9 mouse cellular contexts compared by ENCODE assay signal in genomic region chr15:91702991-91703715, GRCm38 (mm10). TPM values are rescaled to one million over a fixed set of nuclear protein-coding genes. Genes with fewer than 3 reads are reported as not detected.
DNase-seq lines count a peak whose midpoint lies in the region; ATAC-seq and TF ChIP-seq lines count a peak whose summit lies in the region.
"Had no signal": no experiment of that assay in that cellular context is flagged by ENCODE, and none has a peak within 500 bp of the region (broad histone marks: within the 10 kb centered on the region; RNA-seq: fewer than 3 reads in every experiment).

No protein-coding gene starts in this region.

- DNase-seq in right cerebral cortex, adult 18-20 months: peak; percentile 44
- DNase-seq in right cerebral cortex, postnatal 10 days (ENCODE audit: low spot score in 2 of 2): no peak
- DNase-seq in cerebellum, adult 11 months: peak; percentile 45
- DNase-seq in gastrocnemius, postnatal 25 days: peak; percentile 27
- DNase-seq in hindbrain, postnatal 0 days (ENCODE audit: low spot score): peak; percentile 58
- DNase-seq in lung, embryonic 14.5 days: peak; percentile 65
- DNase-seq in retina, postnatal 1 day: peak; percentile 14
- DNase-seq in frontal cortex, postnatal 25 days (ENCODE audit: low spot score in 2 of 2): no peak

- peak; percentile 21; the same call in 1 of the 2 replicates for TF ChIP-seq CTCF in hindbrain, postnatal 0 days (IDR thresholded peaks at IDR 0.05; ENCODE audit: low read depth)
- no peak for TF ChIP-seq CTCF in lung, embryonic 14.5 days (IDR thresholded peaks at IDR 0.05; ENCODE audit: low read depth)

- H3K4me1 ChIP-seq in hindbrain, postnatal 0 days (ENCODE audit: insufficient read depth, low read length): no peaks in the 10 kb centered on the region
- no peaks in the 10 kb centered on the region for H3K4me1 ChIP-seq in lung, embryonic 14.5 days (ENCODE audit: insufficient read depth)

- WGBS in hindbrain, postnatal 0 days: 25% methylated on average over 8 of the region's 8 CpGs
- 40% methylated on average over 8 of the region's 8 CpGs for WGBS in lung, embryonic 14.5 days

- no peaks in the 10 kb centered on the region for H3K9me3 ChIP-seq in hindbrain, postnatal 0 days (ENCODE audit: low read length)
- no peaks in the 10 kb centered on the region for H3K9me3 ChIP-seq in lung, embryonic 14.5 days (ENCODE audit: low read depth, low read length)

- no peak overlapping the region for H3K9ac ChIP-seq in hindbrain, postnatal 0 days (replicated peaks; ENCODE audit: low read length)
- no peak overlapping the region for H3K9ac ChIP-seq in lung, embryonic 14.5 days
- H3K9ac ChIP-seq: liver, embryonic 14.5 days had no signal

- H3K4me2 ChIP-seq in hindbrain, postnatal 0 days (ENCODE audit: low read depth, low read length): no peak overlapping the region
- H3K4me2 ChIP-seq in lung, embryonic 14.5 days: no peak overlapping the region

- H3K27me3 ChIP-seq in hindbrain, postnatal 0 days (ENCODE audit: insufficient read depth, low read length): no peaks in the 10 kb centered on the region
- no peaks in the 10 kb centered on the region for H3K27me3 ChIP-seq in lung, embryonic 14.5 days (ENCODE audit: insufficient read depth, low read length)

- H3K36me3 ChIP-seq in hindbrain, postnatal 0 days (ENCODE audit: insufficient read depth, low read length): no peaks in the 10 kb centered on the region
- H3K36me3 ChIP-seq in lung, embryonic 14.5 days (ENCODE audit: insufficient read depth): 0 out of 2 replicates have a peak, but pooled peaks cover 2% of the 10 kb centered on the region

- no peak overlapping the region for H3K4me3 ChIP-seq in hindbrain, postnatal 0 days (ENCODE audit: low read length)
- H3K4me3 ChIP-seq in lung, embryonic 14.5 days (ENCODE audit: low read depth, low read length): no peak overlapping the region

- peak overlapping the region; percentile 51; the same call in 1 of the 2 replicates for H3K27ac ChIP-seq in hindbrain, postnatal 0 days
- H3K27ac ChIP-seq in lung, embryonic 14.5 days (ENCODE audit: low read depth): peak overlapping the region; percentile 54
- H3K27ac ChIP-seq: liver, embryonic 14.5 days had no signal

- peak; percentile 93 for ATAC-seq in hindbrain, postnatal 0 days
- ATAC-seq in lung, embryonic 14.5 days (ENCODE audit: insufficient read depth): peak; percentile 95

RNA-seq across cellular contexts. Expression of gene Lrrk2, which starts 30.2 kb away (rescaled TPM):
- 1 to 10 TPM; 4.8 to 5.4 TPM for total RNA-seq in gastrocnemius, postnatal 25 days (2021)
- 5.5 and 13.0 TPM in 2 replicates for total RNA-seq in hindbrain, postnatal 0 days (2014; rRNA removed)
- polyA plus RNA-seq in hindbrain, postnatal 0 days (2015; fragmentation: Nextera tagmentation; extraction: Ambion mirVana): 1.8 and 1.9 TPM in 2 replicates
- polyA plus RNA-seq in lung, embryonic 14.5 days (2014; fragmentation: Nextera tagmentation; extraction: Ambion mirVana): 8.2 and 8.3 TPM in 2 replicates

Comparison
In these comparisons a context has a peak if more than half of its experiments do, and no peak if none do; other contexts are left out.
1. DNase-seq: peak in right cerebral cortex, adult 18-20 months (single experiment), cerebellum, adult 11 months (single experiment), gastrocnemius, postnatal 25 days (single experiment), hindbrain, postnatal 0 days (single experiment), lung, embryonic 14.5 days (single experiment) and retina, postnatal 1 day (single experiment); none in right cerebral cortex, postnatal 10 days (0 of 2) and frontal cortex, postnatal 25 days (0 of 2).